ENCODE assay signal across 19 mouse cellular contexts in the genomic region with DNA sequence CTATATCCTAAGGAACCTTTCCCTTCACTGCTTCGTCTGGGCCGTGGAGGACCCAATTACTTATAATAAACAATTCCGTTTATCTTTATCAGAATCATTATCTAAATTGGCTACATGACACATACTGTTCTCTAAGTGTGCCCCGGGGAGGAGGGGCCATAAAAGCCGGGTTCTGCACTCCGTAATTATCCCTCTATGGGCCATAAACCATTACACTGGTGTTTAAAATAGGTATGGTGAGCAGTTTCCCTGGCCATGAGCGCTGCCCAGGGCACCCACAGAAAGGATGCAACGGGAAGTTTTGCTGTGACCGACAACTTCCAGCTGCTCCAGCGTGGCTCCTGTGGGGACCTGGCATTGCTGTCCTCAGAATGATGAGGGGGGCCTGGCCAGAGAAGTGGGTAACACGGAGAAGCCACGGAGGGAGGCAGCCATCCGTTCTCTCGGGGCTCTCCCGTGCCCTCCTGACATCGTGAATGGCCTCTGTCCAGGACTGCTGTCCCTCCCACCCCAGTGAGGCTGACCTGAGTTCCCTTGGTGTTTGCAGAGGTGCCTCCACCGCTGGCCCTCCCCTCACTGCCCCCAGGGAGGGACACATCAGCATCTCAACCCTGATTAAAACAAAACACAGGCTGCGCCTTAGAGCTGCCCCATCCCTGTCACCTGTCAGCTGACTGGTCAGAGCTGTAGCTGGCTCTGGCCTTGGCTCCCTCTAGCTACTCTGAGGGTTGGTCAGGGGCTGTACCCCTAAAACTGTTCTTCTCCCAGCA. TPM values are rescaled to one million over a fixed set of nuclear protein-coding genes. Genes with fewer than 3 reads are reported as not detected.
DNase-seq lines count a peak whose midpoint lies in the region; ATAC-seq and TF ChIP-seq lines count a peak whose summit lies in the region.
"Had no signal": no experiment of that assay in that cellular context is flagged by ENCODE, and none has a peak within 500 bp of the region (broad histone marks: within the 10 kb centered on the region; RNA-seq: fewer than 3 reads in every experiment).

No protein-coding gene starts in this region.

- H3K4me1 ChIP-seq in embryonic facial prominence, embryonic 12.5 days: peaks cover 27% of the 10 kb centered on the region
- peaks cover 68% of the 10 kb centered on the region for H3K4me1 ChIP-seq in embryonic facial prominence, embryonic 10.5 days
- peaks cover 13% of the 10 kb centered on the region; the same call in 1 of the 2 replicates for H3K4me1 ChIP-seq in kidney, postnatal 0 days (replicated peaks; ENCODE audit: insufficient read depth, low read length)
- peaks cover 32% of the 10 kb centered on the region for H3K4me1 ChIP-seq in hindbrain, embryonic 15.5 days (replicated peaks)
- peaks cover 45% of the 10 kb centered on the region for H3K4me1 ChIP-seq in neural tube, embryonic 12.5 days

- H3K27me3 ChIP-seq in embryonic facial prominence, embryonic 12.5 days: peaks cover 44% of the 10 kb centered on the region
- peaks cover 98% of the 10 kb centered on the region for H3K27me3 ChIP-seq in embryonic facial prominence, embryonic 10.5 days (replicated peaks; ENCODE audit: low read depth, poor library complexity, severe bottlenecking)
- peaks cover 13% of the 10 kb centered on the region; the same call in 1 of the 2 replicates for H3K27me3 ChIP-seq in kidney, postnatal 0 days (ENCODE audit: insufficient read depth, low read length)
- H3K27me3 ChIP-seq in hindbrain, embryonic 15.5 days: 0 out of 2 replicates have a peak, but pooled peaks cover 24% of the 10 kb centered on the region
- H3K27me3 ChIP-seq in neural tube, embryonic 12.5 days (replicated peaks): peaks cover 62% of the 10 kb centered on the region

- TF ChIP-seq CTCF in kidney, postnatal 0 days (IDR thresholded peaks at IDR 0.05; ENCODE audit: low read depth): no peak

- H3K36me3 ChIP-seq in embryonic facial prominence, embryonic 12.5 days: no peaks in the 10 kb centered on the region
- no peaks in the 10 kb centered on the region for H3K36me3 ChIP-seq in embryonic facial prominence, embryonic 10.5 days (replicated peaks)
- no peaks in the 10 kb centered on the region for H3K36me3 ChIP-seq in kidney, postnatal 0 days (ENCODE audit: insufficient read depth, low read length)
- no peaks in the 10 kb centered on the region for H3K36me3 ChIP-seq in hindbrain, embryonic 15.5 days
- no peaks in the 10 kb centered on the region for H3K36me3 ChIP-seq in neural tube, embryonic 12.5 days
- H3K36me3 ChIP-seq: limb, embryonic 15.5 days had no signal

- no peak overlapping the region for H3K4me2 ChIP-seq in embryonic facial prominence, embryonic 12.5 days (replicated peaks)
- no peak overlapping the region for H3K4me2 ChIP-seq in kidney, postnatal 0 days (ENCODE audit: low read length)
- no peak overlapping the region for H3K4me2 ChIP-seq in hindbrain, embryonic 15.5 days
- H3K4me2 ChIP-seq in neural tube, embryonic 12.5 days (replicated peaks): peak overlapping the region; percentile 24
- H3K4me2 ChIP-seq: limb, embryonic 15.5 days had no signal

- no peak for DNase-seq in embryonic facial prominence, embryonic 10.5 days (ENCODE audit: low spot score)
- no peak for DNase-seq in kidney, postnatal 0 days (ENCODE audit: low spot score)
- no peak for DNase-seq in kidney, postnatal 14 days
- no peak for DNase-seq in right cerebral cortex, adult 2 months (ENCODE audit: low spot score in 2 of 2)
- DNase-seq in layer of hippocampus, postnatal 36 days: no peak
- DNase-seq: adrenal gland, postnatal 36 days; cerebellum, adult 9-10 months; lung, adult 18-20 months; lung, postnatal 36 days; thymus, postnatal 25 days had no signal

- no peak overlapping the region for H3K27ac ChIP-seq in embryonic facial prominence, embryonic 12.5 days
- H3K27ac ChIP-seq in embryonic facial prominence, embryonic 10.5 days (replicated peaks): no peak overlapping the region
- H3K27ac ChIP-seq in kidney, postnatal 0 days: no peak overlapping the region
- 0 out of 2 replicates have a peak overlapping the region, but pooled peaks have one; percentile 48 for H3K27ac ChIP-seq in hindbrain, embryonic 15.5 days (replicated peaks)
- 0 out of 2 replicates have a peak overlapping the region, but pooled peaks have one; percentile 26 for H3K27ac ChIP-seq in neural tube, embryonic 12.5 days
- H3K27ac ChIP-seq: limb, embryonic 15.5 days; stomach, postnatal 0 days had no signal

- ATAC-seq in embryonic facial prominence, embryonic 12.5 days (ENCODE audit: insufficient number of reproducible peaks, insufficient read depth, low FRiP score, low TSS enrichment): 0 out of 2 replicates have a peak, but pooled peaks have one; percentile 30
- peak; percentile 47; the same call in 1 of the 2 replicates for ATAC-seq in kidney, postnatal 0 days (replicated peaks; ENCODE audit: low FRiP score, low read depth)
- ATAC-seq in hindbrain, embryonic 15.5 days (ENCODE audit: low FRiP score, low read depth): no peak
- ATAC-seq in neural tube, embryonic 12.5 days (ENCODE audit: low FRiP score, low read depth): peak; percentile 36; the same call in 1 of the 2 replicates
- ATAC-seq: forebrain, embryonic 16.5 days; midbrain, embryonic 16.5 days had no signal

- 8% methylated on average over 18 of the region's 18 CpGs for WGBS in embryonic facial prominence, embryonic 12.5 days
- WGBS in embryonic facial prominence, embryonic 10.5 days: 4% methylated on average over 18 of the region's 18 CpGs
- 4% methylated on average over 18 of the region's 18 CpGs for WGBS in kidney, postnatal 0 days
- WGBS in hindbrain, embryonic 15.5 days: 11% methylated on average over 18 of the region's 18 CpGs
- 4% methylated on average over 18 of the region's 18 CpGs for WGBS in neural tube, embryonic 12.5 days

- no peaks in the 10 kb centered on the region for H3K9me3 ChIP-seq in embryonic facial prominence, embryonic 12.5 days
- H3K9me3 ChIP-seq in embryonic facial prominence, embryonic 10.5 days: no peaks in the 10 kb centered on the region
- H3K9me3 ChIP-seq in kidney, postnatal 0 days (replicated peaks; ENCODE audit: low read length): no peaks in the 10 kb centered on the region
- H3K9me3 ChIP-seq in hindbrain, embryonic 15.5 days: no peaks in the 10 kb centered on the region
- H3K9me3 ChIP-seq in neural tube, embryonic 12.5 days: no peaks in the 10 kb centered on the region
- H3K9me3 ChIP-seq: limb, embryonic 15.5 days had no signal

- no peak overlapping the region for H3K4me3 ChIP-seq in embryonic facial prominence, embryonic 12.5 days
- no peak overlapping the region for H3K4me3 ChIP-seq in embryonic facial prominence, embryonic 10.5 days
- no peak overlapping the region for H3K4me3 ChIP-seq in kidney, postnatal 0 days (replicated peaks; ENCODE audit: low read depth, low read length)
- H3K4me3 ChIP-seq in hindbrain, embryonic 15.5 days: no peak overlapping the region
- no peak overlapping the region for H3K4me3 ChIP-seq in neural tube, embryonic 12.5 days
- H3K4me3 ChIP-seq: limb, embryonic 15.5 days had no signal

- no peak overlapping the region for H3K9ac ChIP-seq in embryonic facial prominence, embryonic 12.5 days
- H3K9ac ChIP-seq in kidney, postnatal 0 days (ENCODE audit: low read depth, low read length): no peak overlapping the region
- H3K9ac ChIP-seq in hindbrain, embryonic 15.5 days: no peak overlapping the region
- H3K9ac ChIP-seq in neural tube, embryonic 12.5 days: no peak overlapping the region
- H3K9ac ChIP-seq: limb, embryonic 15.5 days had no signal

RNA-seq across cellular contexts. Expression of a gene that starts 34.6 kb away (rescaled TPM):
- 0.74 and 1.0 TPM in 2 replicates for polyA plus RNA-seq in embryonic facial prominence, embryonic 12.5 days (2016; fragmentation: Nextera tagmentation; extraction: Ambion mirVana)
- 0.85 and 0.99 TPM in 2 replicates for polyA plus RNA-seq in embryonic facial prominence, embryonic 10.5 days (2016; fragmentation: Nextera tagmentation; extraction: Ambion mirVana)
- 0.82 and 0.88 TPM in 2 replicates for polyA plus RNA-seq in kidney, postnatal 0 days (2015; fragmentation: Nextera tagmentation; extraction: Ambion mirVana)
- polyA plus RNA-seq in hindbrain, embryonic 15.5 days (2015; fragmentation: Nextera tagmentation; extraction: Ambion mirVana): 4.9 and 6.2 TPM in 2 replicates
- 4.6 and 4.7 TPM in 2 replicates for polyA plus RNA-seq in neural tube, embryonic 12.5 days (2016; fragmentation: Nextera tagmentation; extraction: Ambion mirVana)
- total RNA-seq in layer of hippocampus, postnatal 36 days (2021): under 1 TPM; 0.07 to 0.18 TPM
- total RNA-seq: CH12.LX had no signal
- polyA plus RNA-seq: forebrain, embryonic 16.5 days; spleen, adult 2 months; stomach, postnatal 0 days had no signal

Comparison
In these comparisons a context has a peak if more than half of its experiments do, and no peak if none do; other contexts are left out.
1. H3K27ac ChIP-seq: peak in hindbrain, embryonic 15.5 days (single experiment) and neural tube, embryonic 12.5 days (single experiment); none in embryonic facial prominence, embryonic 12.5 days (single experiment), embryonic facial prominence, embryonic 10.5 days (single experiment) and kidney, postnatal 0 days (single experiment).